Mouse (Mus musculus) hematopoietic stem cell, adult 5-6 weeks (primary cell): Measurements from ENCODE around the gene Ddost. TPM values are rescaled to one million over a fixed set of nuclear protein-coding genes. Genes with fewer than 3 reads are reported as not detected.

Source experiments
- ATAC-seq, 2 experiments: fragments of 125-278 bp in 1 of 2; replicated peaks in 1 of 2; 2 replicates each; pipeline ENCODE4 v1.8.0; 2016 to 2017; ENCODE audit warnings: inconsistent platforms in 2 of 2, mild to moderate bottlenecking in 2 of 2, moderate number of reproducible peaks in 2 of 2, low read depth in 1 of 2, moderate TSS enrichment in 1 of 2; ENCODE audit not compliant: low FRiP score in 2 of 2, poor library complexity in 2 of 2, severe bottlenecking in 2 of 2, insufficient read depth in 1 of 2, low TSS enrichment in 1 of 2
- total RNA-seq: library from RNA; stranded (forward); fragments of 172-1452, 232-1000 nt; gene quantifications from 2 replicates; pipeline ENCODE4 v1.2.3, GENCODE M21; 2017

The Ddost gene
- total RNA-seq, 1 experiment from 2014 or later, result 95.1 TPM

DNA sequence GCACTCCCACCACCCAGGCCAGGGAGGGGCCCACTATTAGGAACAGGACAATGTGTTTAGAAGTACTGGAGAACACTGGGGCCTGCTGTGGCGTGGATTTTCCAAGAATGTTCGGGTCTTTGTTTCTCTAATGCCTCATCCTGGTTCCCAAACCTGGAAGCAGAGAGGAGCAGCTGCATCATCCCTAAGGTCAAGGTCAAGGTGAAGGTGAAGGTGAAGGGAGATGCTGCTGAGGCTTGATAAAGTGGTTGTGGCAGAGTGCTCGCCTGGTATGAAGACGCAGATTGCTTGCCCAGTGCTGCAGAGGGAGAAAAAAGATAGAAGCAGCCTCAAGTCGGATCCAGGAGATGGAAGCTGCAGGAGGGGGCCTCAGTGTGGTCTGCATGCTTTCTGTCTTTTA is 47.3 kb downstream of the Ddost start:
- no peak for ATAC-seq

GRCm38 (mm10) chr4:138352692-138353091 is 48.2 kb downstream of the Ddost start:
- ATAC-seq, result no peak

DNA sequence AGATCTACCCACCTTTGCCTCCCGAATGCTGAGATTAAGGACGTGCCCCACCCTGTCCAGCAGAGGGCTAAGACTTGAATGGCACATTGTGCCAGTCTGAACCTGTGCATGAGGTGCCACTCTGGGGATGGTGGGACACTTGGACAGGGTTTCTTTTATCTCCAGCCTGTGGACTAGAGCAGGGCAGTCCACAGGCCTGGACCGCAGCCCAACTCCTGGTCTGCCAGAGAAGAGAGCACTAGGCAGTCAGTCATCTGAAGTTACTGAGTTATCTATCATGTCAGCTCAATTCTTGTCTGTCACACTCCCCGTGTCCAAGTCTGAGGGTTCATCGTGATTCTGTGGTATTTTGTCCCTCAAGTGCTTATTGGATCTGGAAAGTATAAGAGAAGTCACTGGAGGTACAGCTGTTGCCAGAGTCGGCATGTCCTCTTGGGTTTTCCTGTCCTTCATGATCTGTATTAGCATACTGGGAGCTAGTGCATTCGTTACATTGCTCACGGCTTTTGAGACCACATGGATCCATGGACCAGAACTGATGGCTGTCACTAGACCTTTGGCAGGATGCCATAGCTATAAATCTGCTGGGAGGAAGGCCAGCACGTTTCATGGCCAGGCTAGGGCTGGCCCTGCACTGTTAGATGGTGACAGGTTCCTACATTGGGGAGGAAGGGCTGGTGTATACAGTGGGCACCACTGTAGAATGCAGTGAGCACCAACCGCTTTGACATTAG is 49.1 kb downstream of the Ddost start:
- no peak for ATAC-seq

DNA sequence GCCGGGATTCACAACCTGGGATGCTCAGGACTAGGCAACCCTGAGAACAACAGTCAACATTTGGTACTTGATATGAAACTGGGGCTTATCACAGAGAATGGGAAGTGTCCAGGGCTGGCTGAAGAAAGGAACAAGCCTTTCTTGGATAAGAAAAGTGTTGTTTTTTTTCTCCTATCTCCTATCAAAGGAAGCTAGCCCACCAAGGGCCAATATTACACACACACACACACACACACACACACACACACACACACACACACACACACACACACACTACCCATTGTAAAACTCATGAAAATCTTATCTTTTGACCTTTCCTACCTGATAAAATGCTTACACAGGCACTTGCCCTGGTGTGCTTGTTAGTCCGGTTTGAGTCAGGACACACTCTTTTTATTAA is 51.0 kb downstream of the Ddost start:
- no peak for ATAC-seq

DNA sequence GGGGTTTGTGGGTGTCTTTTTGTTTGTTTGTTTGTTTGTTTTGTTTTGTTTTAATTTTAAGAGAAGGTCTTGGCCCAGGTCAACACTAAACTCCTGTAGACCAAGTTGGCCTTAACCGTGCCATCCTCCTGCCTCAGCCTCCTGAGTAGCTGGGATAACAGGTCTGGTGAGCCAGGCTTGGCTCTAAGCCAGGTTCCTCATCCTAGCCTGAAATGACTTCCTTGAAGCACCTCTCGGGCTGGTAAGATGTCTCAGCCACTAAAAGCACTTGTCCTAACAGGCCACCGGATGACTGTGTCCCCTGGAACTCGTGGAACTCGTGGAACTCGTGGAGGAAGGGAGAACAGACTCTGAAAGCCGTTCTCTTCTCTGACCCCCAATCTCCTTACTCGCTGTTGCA is 51.6 kb downstream of the Ddost start:
- ATAC-seq, result no peak

DNA sequence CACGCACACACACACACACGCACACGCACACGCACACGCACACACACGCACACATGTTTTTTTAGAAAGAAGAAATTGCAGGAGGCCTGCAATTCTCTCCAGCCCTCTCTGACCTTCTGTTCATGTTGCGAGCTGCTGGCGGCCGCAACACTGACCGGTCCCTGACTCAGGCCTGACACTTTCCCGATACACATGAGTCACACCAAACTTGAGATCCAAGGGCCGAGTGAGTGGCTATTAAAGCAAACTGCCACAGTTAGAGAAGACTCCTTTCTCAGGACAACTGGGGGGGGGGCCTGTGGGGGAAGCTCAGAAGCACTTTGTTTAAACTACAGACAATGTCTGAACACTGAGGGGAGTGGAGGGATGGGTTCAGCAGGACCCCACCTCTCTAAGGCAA is 52.0 kb downstream of the Ddost start:
- no peak for ATAC-seq

- ATAC-seq, result no peak
These were observed 53.6 kb downstream of the Ddost start for GRCm38 (mm10) chr4:138358176-138358575.

DNA sequence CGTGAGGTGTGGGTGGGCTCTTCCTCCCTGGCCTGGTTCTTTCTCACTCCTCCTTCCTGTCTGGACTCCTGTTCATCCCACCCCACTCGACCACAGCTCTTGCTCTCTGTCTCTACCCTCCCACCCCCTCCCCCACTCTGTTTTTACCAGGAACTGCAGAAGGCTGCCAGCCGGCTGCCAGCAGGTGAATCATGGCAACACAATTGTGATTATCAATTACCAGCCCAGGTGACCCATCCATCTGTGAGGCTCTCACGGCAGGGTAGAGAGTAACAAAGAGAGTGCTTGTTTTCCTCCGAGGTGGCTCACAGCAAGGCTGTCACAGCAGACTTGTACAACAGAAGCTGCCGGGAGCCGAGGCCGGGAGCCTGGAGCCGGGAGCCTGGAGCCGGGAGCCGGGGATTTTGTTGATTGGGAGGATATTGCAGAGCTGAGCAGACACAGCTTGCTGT is 56.9 kb downstream of the Ddost start:
- ATAC-seq, result no peak

Other genes starting within 250 kb of the Ddost start
- 289 and 297 TPM in 2 replicates for gene Hp1bp3, start 88.4 kb upstream of the Ddost start, total RNA-seq
- gene Sh2d5, start 54.3 kb upstream of the Ddost start, total RNA-seq, result 41.4 and 48.7 TPM in 2 replicates
- gene Kif17, start 54.3 kb upstream of the Ddost start, total RNA-seq, result 8.0 and 9.4 TPM in 2 replicates
- gene Pink1, start 21.6 kb downstream of the Ddost start, total RNA-seq, result 50.6 and 67.5 TPM in 2 replicates
- gene Cda, start 63.3 kb downstream of the Ddost start, total RNA-seq, result not detected in 2 replicates
- gene Fam43b, start 91.8 kb downstream of the Ddost start, total RNA-seq, result 0.45 TPM in 1 of 2 replicates, not detected in the other
- 6.3 and 10.1 TPM in 2 replicates for gene Mul1, start 129.9 kb downstream of the Ddost start, total RNA-seq
- 0.13 and 0.60 TPM in 2 replicates for gene Camk2n1, start 149.6 kb downstream of the Ddost start, total RNA-seq